Mouse (Mus musculus): ENCODE results near the gene Fgfrl1. TPM values are rescaled to one million over a fixed set of nuclear protein-coding genes. Genes with fewer than 3 reads are reported as not detected.

Gene Fgfrl1
- polyA plus RNA-seq, 1 experiment, result 26.0 TPM

DNA sequence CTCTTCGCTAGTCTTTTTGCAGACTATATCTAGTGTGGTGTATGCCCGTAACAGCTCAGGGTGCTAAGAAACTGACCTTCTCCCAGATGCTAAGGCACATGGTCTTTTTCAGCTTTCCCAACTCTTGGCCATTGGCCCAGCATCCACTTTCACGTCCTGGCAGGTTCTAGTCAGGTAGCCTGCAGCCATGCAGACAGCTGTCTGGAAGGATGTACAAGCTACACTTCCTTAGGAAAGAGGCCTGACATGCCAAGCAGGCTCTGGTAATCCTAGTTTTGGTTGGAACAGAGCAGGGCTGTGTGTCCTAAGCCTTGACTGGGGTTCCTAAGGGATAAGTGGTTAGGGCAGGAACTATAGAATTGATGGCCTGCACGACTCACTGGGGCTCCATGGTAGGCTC, 29.4 kb upstream of the Fgfrl1 start:
- H3K27me3 ChIP-seq (ENCODE audit: control insufficient read depth, insufficient read depth, low read length), result no peaks in the 10 kb centered on the region
- H3K36me3 ChIP-seq (ENCODE audit: control insufficient read depth, insufficient read depth, low read length), result no peaks in the 10 kb centered on the region
- no peak for DNase-seq
- no peak overlapping the region for H3K4me3 ChIP-seq (ENCODE audit: control insufficient read depth, insufficient read depth, low read length)
- peaks cover 9% of the 10 kb centered on the region for H3K4me1 ChIP-seq (replicated peaks; ENCODE audit: control insufficient read depth, insufficient read depth, low read length)
- no peak for TF ChIP-seq POLR2A (IDR thresholded peaks at IDR 0.05; ENCODE audit: control insufficient read depth, extremely low read depth, insufficient read depth, low read length, poor library complexity)
- WGBS, result 88% methylated on average over 4 of the region's 4 CpGs
- no peak overlapping the region for H3K27ac ChIP-seq (ENCODE audit: control insufficient read depth, insufficient read depth, low read length)

DNA sequence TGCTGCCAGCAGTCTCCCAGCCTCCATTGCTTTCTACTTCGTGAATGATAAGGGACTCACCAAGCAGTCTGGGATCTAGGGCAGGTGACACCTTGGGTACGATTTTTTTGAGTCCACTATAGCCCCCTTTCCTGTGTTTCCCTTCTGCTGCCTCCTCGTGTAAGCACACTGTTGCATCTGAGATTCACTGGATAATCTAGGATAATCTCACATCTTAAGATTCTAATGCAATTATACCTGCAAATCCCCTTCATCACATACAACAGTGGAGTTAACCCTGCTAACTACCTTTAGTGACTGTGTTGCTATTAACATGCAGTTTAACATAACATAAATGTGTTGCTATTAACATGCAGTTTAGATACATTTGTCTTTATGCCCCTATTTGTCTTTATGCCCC, 27.1 kb upstream of the Fgfrl1 start:
- DNase-seq, result no peak
- H3K27ac ChIP-seq (ENCODE audit: control insufficient read depth, insufficient read depth, low read length), result no peak overlapping the region
- no peaks in the 10 kb centered on the region for H3K27me3 ChIP-seq (ENCODE audit: control insufficient read depth, insufficient read depth, low read length)
- TF ChIP-seq CTCF (IDR thresholded peaks at IDR 0.05; ENCODE audit: borderline replicate concordance, control insufficient read depth, extremely low read depth, insufficient read depth, low read length, poor library complexity), result no peak
- no peak for TF ChIP-seq POLR2A (IDR thresholded peaks at IDR 0.05; ENCODE audit: control insufficient read depth, extremely low read depth, insufficient read depth, low read length, poor library complexity)
- peaks cover 9% of the 10 kb centered on the region for H3K4me1 ChIP-seq (replicated peaks; ENCODE audit: control insufficient read depth, insufficient read depth, low read length)
- no peaks in the 10 kb centered on the region for H3K36me3 ChIP-seq (ENCODE audit: control insufficient read depth, insufficient read depth, low read length)
- H3K4me3 ChIP-seq (ENCODE audit: control insufficient read depth, insufficient read depth, low read length), result no peak overlapping the region
- WGBS, result 69% methylated on average over 3 of the region's 3 CpGs

DNA sequence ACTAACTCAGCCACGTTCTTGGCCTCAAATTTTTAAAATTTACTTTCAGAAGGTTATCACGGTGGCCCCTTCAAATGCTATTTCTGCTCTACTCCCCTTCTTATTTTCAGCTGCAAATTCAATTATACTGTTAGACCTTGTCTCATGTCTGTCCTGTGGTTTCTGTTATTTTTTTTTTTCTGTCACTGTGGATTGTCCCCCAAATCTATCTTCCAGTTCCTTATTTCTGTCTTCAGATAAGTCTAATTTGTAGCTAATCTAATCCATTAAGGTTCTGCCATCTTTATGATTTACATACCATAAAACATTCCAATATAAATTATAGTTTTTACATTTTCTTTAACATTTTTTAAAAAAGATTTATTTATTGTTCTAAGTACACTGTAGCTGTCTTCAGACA, 24.8 kb upstream of the Fgfrl1 start:
- Histone ChIP-seq H3K4me3 (ENCODE audit: control insufficient read depth, insufficient read depth, low read length) (no peak overlapping the region), H3K36me3 (ENCODE audit: control insufficient read depth, insufficient read depth, low read length) (no peaks in the 10 kb centered on the region), H3K27me3 (ENCODE audit: control insufficient read depth, insufficient read depth, low read length) (no peaks in the 10 kb centered on the region), H3K27ac (ENCODE audit: control insufficient read depth, insufficient read depth, low read length) (no peak overlapping the region), H3K4me1 (replicated peaks; ENCODE audit: control insufficient read depth, insufficient read depth, low read length) (peaks cover 9% of the 10 kb centered on the region)
- WGBS, result 92% methylated on average over 2 of the region's 2 CpGs
- TF ChIP-seq CTCF (IDR thresholded peaks at IDR 0.05; ENCODE audit: borderline replicate concordance, control insufficient read depth, extremely low read depth, insufficient read depth, low read length, poor library complexity) (no peak), POLR2A (IDR thresholded peaks at IDR 0.05; ENCODE audit: control insufficient read depth, extremely low read depth, insufficient read depth, low read length, poor library complexity) (no peak)
- DNase-seq, result no peak

DNA sequence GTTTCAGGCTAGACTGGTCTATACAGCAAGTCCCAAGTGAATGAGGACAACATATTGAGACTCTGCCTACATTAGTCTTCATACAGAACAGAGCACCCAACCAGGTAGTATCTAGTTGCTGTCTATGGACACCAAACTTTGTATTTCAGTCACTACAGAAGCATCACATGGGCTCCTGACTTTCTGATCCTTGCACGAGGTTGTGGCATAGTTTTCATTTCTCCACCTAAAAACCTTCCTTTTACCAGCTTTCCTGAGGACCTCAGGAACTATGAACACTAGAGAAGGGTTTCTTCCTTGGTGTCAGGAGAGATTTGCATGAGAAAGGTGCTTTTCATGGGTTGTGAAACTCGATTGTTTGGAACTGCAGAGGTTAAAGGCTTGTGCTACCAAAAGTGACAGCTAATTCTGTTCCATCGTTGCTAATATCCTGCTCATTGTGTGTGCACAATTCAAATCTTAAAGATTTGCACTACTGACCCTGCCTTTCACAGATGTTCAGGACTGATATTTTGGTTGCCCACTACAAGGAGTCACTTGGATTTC, 23.7 kb upstream of the Fgfrl1 start:
- no peaks in the 10 kb centered on the region for H3K36me3 ChIP-seq (ENCODE audit: control insufficient read depth, insufficient read depth, low read length)
- H3K27ac ChIP-seq (ENCODE audit: control insufficient read depth, insufficient read depth, low read length), result peak overlapping the region; percentile 64; the same call in 1 of the 2 replicates
- DNase-seq, result no peak
- 13% methylated on average over 3 of the region's 3 CpGs for WGBS
- H3K4me1 ChIP-seq (replicated peaks; ENCODE audit: control insufficient read depth, insufficient read depth, low read length), result peaks cover 9% of the 10 kb centered on the region
- peak overlapping the region; percentile 73 for H3K4me3 ChIP-seq (ENCODE audit: control insufficient read depth, insufficient read depth, low read length)
- no peaks in the 10 kb centered on the region for H3K27me3 ChIP-seq (ENCODE audit: control insufficient read depth, insufficient read depth, low read length)
- TF ChIP-seq POLR2A (IDR thresholded peaks at IDR 0.05; ENCODE audit: control insufficient read depth, extremely low read depth, insufficient read depth, low read length, poor library complexity), result no peak
- no peak for TF ChIP-seq CTCF (IDR thresholded peaks at IDR 0.05; ENCODE audit: borderline replicate concordance, control insufficient read depth, extremely low read depth, insufficient read depth, low read length, poor library complexity)

DNA sequence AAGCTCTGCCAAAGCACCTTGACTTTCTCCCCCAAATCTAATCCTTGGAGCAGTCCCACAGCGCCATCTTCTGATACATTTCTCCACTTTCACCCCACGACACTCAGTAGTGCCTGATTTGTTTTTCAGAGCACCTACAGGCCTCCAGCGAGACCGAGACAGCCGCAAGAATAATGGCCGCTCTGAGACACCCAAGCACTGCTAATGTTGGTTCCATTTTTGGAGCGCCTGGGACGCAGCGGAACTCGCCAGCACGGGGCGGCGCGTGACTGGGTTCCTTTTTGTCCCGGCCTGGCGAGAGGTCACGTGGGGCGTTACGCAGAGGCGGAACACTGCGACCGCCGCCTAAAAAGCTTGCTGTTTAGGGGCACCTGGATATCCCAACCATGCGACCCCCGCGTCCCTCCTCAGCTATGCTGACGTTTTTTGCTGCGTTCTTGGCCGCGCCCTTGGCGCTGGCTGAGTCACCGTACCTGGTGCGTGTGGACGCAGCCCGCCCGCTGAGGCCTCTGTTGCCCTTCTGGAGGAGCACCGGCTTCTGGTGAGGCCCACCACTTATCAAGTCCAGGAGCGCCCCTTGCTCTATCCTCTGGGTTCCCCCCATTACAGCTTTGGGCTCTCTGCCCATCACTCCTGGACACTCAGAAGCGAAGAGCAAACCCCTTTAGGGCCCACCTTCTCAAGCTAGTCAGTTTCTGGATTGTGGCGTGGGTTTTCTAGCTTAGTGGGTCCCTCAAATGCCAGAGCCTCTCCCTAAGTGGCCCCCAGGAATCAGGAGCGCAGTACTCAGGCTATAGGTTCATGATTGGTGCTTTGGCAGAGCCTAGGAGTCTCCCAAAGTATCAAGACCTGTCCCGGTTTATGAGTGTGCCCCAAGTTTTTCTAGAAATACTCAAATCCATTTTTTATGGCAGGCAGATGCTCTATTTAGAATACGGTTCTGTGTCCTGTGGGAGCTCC, 22.9 kb upstream of the Fgfrl1 start, which contains the start of gene Dgkq:
Gene Dgkq (minus strand): TSS at position 696 of the 960 bp plus-strand sequence.
- Histone ChIP-seq H3K27ac (ENCODE audit: control insufficient read depth, insufficient read depth, low read length) (peak within 1 kb of the TSS; percentile 64), H3K27me3 (ENCODE audit: control insufficient read depth, insufficient read depth, low read length) (no peaks in the 10 kb centered on the region), H3K36me3 (ENCODE audit: control insufficient read depth, insufficient read depth, low read length) (no peaks in the 10 kb centered on the region), H3K4me1 (replicated peaks; ENCODE audit: control insufficient read depth, insufficient read depth, low read length) (peaks cover 9% of the 10 kb centered on the region), H3K4me3 (ENCODE audit: control insufficient read depth, insufficient read depth, low read length) (peak within 1 kb of the TSS; percentile 73)
- 4% methylated on average over 43 of the region's 43 CpGs for WGBS
- DNase-seq, result peak; percentile 87
- peak; percentile 54; the same call in 1 of the 2 replicates for TF ChIP-seq CTCF (IDR thresholded peaks at IDR 0.05; ENCODE audit: borderline replicate concordance, control insufficient read depth, extremely low read depth, insufficient read depth, low read length, poor library complexity)
- peak; percentile 69 for TF ChIP-seq POLR2A (IDR thresholded peaks at IDR 0.05; ENCODE audit: control insufficient read depth, extremely low read depth, insufficient read depth, low read length, poor library complexity)

DNA sequence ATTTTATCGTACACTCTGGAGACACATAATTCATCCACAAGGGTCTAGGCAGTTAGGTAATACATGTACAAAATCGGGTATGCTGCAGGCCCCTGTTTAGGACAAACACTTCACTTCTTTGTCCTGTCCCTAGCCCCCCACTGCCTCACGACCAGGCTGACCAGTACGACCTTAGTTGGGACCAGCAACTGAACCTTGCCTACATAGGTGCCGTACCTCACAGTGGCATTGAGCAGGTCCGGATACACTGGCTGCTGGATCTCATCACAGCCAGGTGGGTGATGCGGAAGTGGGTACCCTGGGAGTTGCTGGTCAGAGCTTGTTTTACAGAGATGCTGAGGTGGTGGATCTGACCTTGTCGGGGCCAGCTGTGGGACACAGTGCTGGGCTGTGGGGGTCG, 22.2 kb upstream of the Fgfrl1 start:
- TF ChIP-seq POLR2A (IDR thresholded peaks at IDR 0.05; ENCODE audit: control insufficient read depth, extremely low read depth, insufficient read depth, low read length, poor library complexity), result no peak
- TF ChIP-seq CTCF (IDR thresholded peaks at IDR 0.05; ENCODE audit: borderline replicate concordance, control insufficient read depth, extremely low read depth, insufficient read depth, low read length, poor library complexity), result no peak
- no peak overlapping the region for H3K4me3 ChIP-seq (ENCODE audit: control insufficient read depth, insufficient read depth, low read length)
- H3K36me3 ChIP-seq (ENCODE audit: control insufficient read depth, insufficient read depth, low read length), result no peaks in the 10 kb centered on the region
- DNase-seq, result no peak
- H3K27ac ChIP-seq (ENCODE audit: control insufficient read depth, insufficient read depth, low read length), result no peak overlapping the region
- H3K27me3 ChIP-seq (ENCODE audit: control insufficient read depth, insufficient read depth, low read length), result no peaks in the 10 kb centered on the region
- 70% methylated on average over 9 of the region's 9 CpGs for WGBS
- peaks cover 9% of the 10 kb centered on the region for H3K4me1 ChIP-seq (replicated peaks; ENCODE audit: control insufficient read depth, insufficient read depth, low read length)

All from thymus, adult 2 months (tissue).